Mouse (Mus musculus) CH12.LX (cell line): ENCODE results near the gene Mroh7. TPM values are rescaled to one million over a fixed set of nuclear protein-coding genes. Genes with fewer than 3 reads are reported as not detected.
A peak's percentile ranks its signal among the peaks of the same experiment; 100 is the strongest.
"Not testable (repeated sequence)": the region's sequence is repeated elsewhere in the genome, so short reads cannot be mapped to it uniquely, and the experiment has no call there.

Experiments used
- DNase-seq: peaks from one replicate; pipeline ENCODE4 v3.0.0-alpha.2; 2013; ENCODE audit errors: extremely low read depth
- H3K27ac ChIP-seq: 2 replicates; pipeline ENCODE4 v1.5.1; 2012; ENCODE audit warnings: low read depth, mild to moderate bottlenecking, control low read depth, moderate library complexity; ENCODE audit not compliant: insufficient read depth
- H3K27me3 ChIP-seq: replicated peaks from 2 replicates; pipeline ENCODE3; 2012; ENCODE audit warnings: inconsistent platforms
- H3K36me3 ChIP-seq, 2 experiments: replicated peaks in 1 of 2; 2 replicates each; pipeline versions ENCODE3 to v1.6.1; 2012; ENCODE audit warnings: inconsistent platforms in 1 of 2, low read length in 1 of 2, mild to moderate bottlenecking in 1 of 2, mixed read lengths in 1 of 2, moderate library complexity in 1 of 2; ENCODE audit not compliant: control insufficient read depth in 1 of 2, insufficient read depth in 1 of 2
- H3K4me1 ChIP-seq, 2 experiments: 2 replicates each; pipeline ENCODE4 v1.6.1; 2012; ENCODE audit warnings: inconsistent platforms in 1 of 2, moderate library complexity in 1 of 2; ENCODE audit not compliant: insufficient read depth in 2 of 2, control insufficient read depth in 1 of 2
- H3K4me2 ChIP-seq: 2 replicates; pipeline ENCODE4 v1.6.1; 2012; ENCODE audit warnings: low read depth, mild to moderate bottlenecking, control low read depth; ENCODE audit not compliant: poor library complexity, insufficient read depth, severe bottlenecking
- H3K4me3 ChIP-seq, 3 experiments: fragments of 150-350 bp in 1 of 3; sonication (generic) in 1 of 3; replicated peaks in 1 of 3; 2 replicates each; pipeline versions ENCODE3 to v1.5.1; 2011 to 2012; ENCODE audit warnings: low read depth in 2 of 3, low read length in 2 of 3, mild to moderate bottlenecking in 2 of 3, moderate library complexity in 2 of 3, control low read depth in 1 of 3, improper control_type of control experiment in 1 of 3, inconsistent platforms in 1 of 3, mixed read lengths in 1 of 3; ENCODE audit not compliant: poor library complexity in 1 of 3
- H3K79me2 ChIP-seq: replicated peaks from 2 replicates; pipeline ENCODE4 v1.6.1; 2012; ENCODE audit warnings: mild to moderate bottlenecking, moderate library complexity; ENCODE audit not compliant: control insufficient read depth, poor library complexity, insufficient read depth, severe bottlenecking; ENCODE audit errors: extremely low read depth
- H3K9ac ChIP-seq: 2 replicates; pipeline ENCODE4 v1.6.1; 2012; ENCODE audit warnings: low read depth, mild to moderate bottlenecking, control low read depth, moderate library complexity; ENCODE audit not compliant: insufficient read depth
- H3K9me3 ChIP-seq: replicated peaks from 2 replicates; pipeline ENCODE3; 2012; ENCODE audit warnings: low read length, inconsistent platforms, mixed read lengths
- CHD1 ChIP-seq: IDR thresholded peaks from 2 replicates; pipeline ENCODE4 v1.6.1; 2012; ENCODE audit warnings: low read depth, low read length, improper control_type of control experiment, inconsistent platforms
- CTCF ChIP-seq, 2 experiments: IDR thresholded peaks in 1 of 2; conservative IDR thresholded peaks in 1 of 2; 2 replicates each; pipeline ENCODE4 v1.5.1; 2011 to 2012; ENCODE audit warnings: low read depth in 2 of 2, low read length in 2 of 2, improper control_type of control experiment in 1 of 2, inconsistent platforms in 1 of 2, mild to moderate bottlenecking in 1 of 2, moderate library complexity in 1 of 2
- E2F4 ChIP-seq: IDR thresholded peaks from 2 replicates; pipeline ENCODE4 v1.6.1; 2011; ENCODE audit warnings: low read depth, low read length, improper control_type of control experiment; ENCODE audit not compliant: insufficient replicate concordance
- EP300 ChIP-seq: IDR thresholded peaks from 2 replicates; pipeline ENCODE4 v1.6.1; 2011; ENCODE audit warnings: low read length, improper control_type of control experiment
- GABPA ChIP-seq: IDR thresholded peaks from 2 replicates; pipeline ENCODE4 v1.6.1; 2012; ENCODE audit warnings: low read depth, low read length, improper control_type of control experiment, inconsistent platforms; ENCODE audit not compliant: insufficient replicate concordance
- HCFC1 ChIP-seq: IDR thresholded peaks from 2 replicates; pipeline ENCODE4 v1.6.1; 2012; ENCODE audit warnings: low read depth, mild to moderate bottlenecking, inconsistent platforms, low read length, improper control_type of control experiment
- JUN ChIP-seq: IDR thresholded peaks from 2 replicates; pipeline ENCODE4 v1.6.1; 2011; ENCODE audit warnings: low read depth, mild to moderate bottlenecking, low read length, improper control_type of control experiment, moderate library complexity; ENCODE audit not compliant: insufficient read depth
- KAT2A ChIP-seq: IDR thresholded peaks from 2 replicates; pipeline ENCODE4 v1.6.1; 2012; ENCODE audit warnings: low read length, improper control_type of control experiment, inconsistent platforms; ENCODE audit not compliant: insufficient replicate concordance
- MAFK ChIP-seq: IDR thresholded peaks from 2 replicates; pipeline ENCODE4 v1.6.1; 2011; ENCODE audit warnings: low read length, improper control_type of control experiment; ENCODE audit not compliant: insufficient replicate concordance
- MAZ ChIP-seq: IDR thresholded peaks from 2 replicates; pipeline ENCODE4 v1.6.1; 2012; ENCODE audit warnings: low read depth, mild to moderate bottlenecking, inconsistent platforms, low read length, improper control_type of control experiment, moderate library complexity
- MEF2A ChIP-seq: IDR thresholded peaks from 2 replicates; pipeline ENCODE4 v1.6.1; 2014; ENCODE audit warnings: low read depth, mild to moderate bottlenecking, inconsistent platforms, low read length, improper control_type of control experiment, borderline replicate concordance
- MYC ChIP-seq: IDR thresholded peaks from 2 replicates; pipeline ENCODE4 v1.6.1; 2011; ENCODE audit warnings: low read depth, mild to moderate bottlenecking, improper control_type of control experiment, low read length
- PAX5 ChIP-seq: IDR thresholded peaks from 2 replicates; pipeline ENCODE4 v1.6.1; 2012; ENCODE audit warnings: low read length, inconsistent platforms, mixed read lengths
- POLR2A ChIP-seq: IDR thresholded peaks from 2 replicates; pipeline ENCODE4 v1.6.1; 2011; ENCODE audit warnings: low read depth, mild to moderate bottlenecking, improper control_type of control experiment, low read length
- POLR2AphosphoS2 ChIP-seq: IDR thresholded peaks from 2 replicates; pipeline ENCODE4 v1.6.1; 2011; ENCODE audit warnings: low read depth, low read length, improper control_type of control experiment
- RCOR1 ChIP-seq: conservative IDR thresholded peaks from 2 replicates; pipeline ENCODE4 v1.6.1; 2012; ENCODE audit warnings: low read depth, mild to moderate bottlenecking, inconsistent platforms, low read length, improper control_type of control experiment
- SIN3A ChIP-seq: IDR thresholded peaks from 2 replicates; pipeline ENCODE4 v1.6.1; 2012; ENCODE audit warnings: low read length, improper control_type of control experiment, inconsistent platforms
- SMC3 ChIP-seq: IDR thresholded peaks from 2 replicates; pipeline ENCODE4 v1.6.1; 2011; ENCODE audit warnings: low read depth, low read length, improper control_type of control experiment
- UBTF ChIP-seq: IDR thresholded peaks from 2 replicates; pipeline ENCODE4 v1.6.1; 2012; ENCODE audit warnings: low read depth, mild to moderate bottlenecking, inconsistent platforms, low read length, improper control_type of control experiment, moderate library complexity
- dilution Hi-C: fragments of 300-500 bp; cut with MboI; formaldehyde crosslinking; loops from 2 replicates; pipeline ENCODE4 v1.14.3; 2020; ENCODE audit warnings: low sequenced_read_pairs; ENCODE audit not compliant: extremely low pct_unique_long_range_greater_than_20kb, extremely low pct_ligation_motif_present
- in situ Hi-C: fragments of 300-500 bp; cut with MboI; formaldehyde crosslinking; loops from 3 replicates; pipeline ENCODE4 v1.14.3; 2019; ENCODE audit warnings: low sequenced_read_pairs, low pct_ligation_motif_present, low pct_unique_long_range_greater_than_20kb, mixed read lengths
- polyA plus RNA-seq: library from polyadenylated mRNA; unstranded; fragments of >175 nt; gene quantifications from 2 replicates; pipeline ENCODE4 v1.2.1, GENCODE M21; 2012; ENCODE audit warnings: low read depth; ENCODE audit not compliant: insufficient read length
- total RNA-seq, 2 experiments: library from RNA; depleted of rRNA; stranded (reverse); fragments of 300-350 nt in 1 of 2; fragments of >200 nt in 1 of 2; gene quantifications; 2 replicates each; pipeline ENCODE4 v1.2.3; 2012 to 2014

Gene Mroh7
- total and polyA plus RNA-seq, 3 experiments, result not detected

DNA sequence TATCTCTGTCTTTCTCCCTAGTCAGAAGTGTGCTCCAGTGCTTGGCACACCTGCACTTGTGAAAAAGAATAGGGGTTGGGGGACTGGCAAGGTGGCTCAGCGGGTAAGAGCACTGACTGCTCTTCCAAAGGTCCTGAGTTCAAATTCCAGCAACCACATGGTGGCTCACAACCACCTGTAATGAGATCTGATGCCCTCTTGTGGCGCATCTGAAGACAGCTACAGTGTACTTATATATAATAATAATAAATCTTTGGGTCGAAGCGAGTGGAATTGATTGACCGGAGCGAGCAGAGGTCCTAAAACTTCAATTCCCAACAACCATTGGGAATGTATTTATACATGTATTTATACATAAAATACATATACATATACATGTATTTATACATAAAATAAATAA lies 45.0 kb upstream of the Mroh7 start:
- H3K36me3 ChIP-seq, result peaks cover 0 to 11% of the 10 kb centered on the region in 2 experiments
- H3K9ac ChIP-seq, in situ Hi-C loops, H3K27me3 ChIP-seq, H3K27ac ChIP-seq, H3K9me3 ChIP-seq, dilution Hi-C loops, H3K4me2 ChIP-seq, H3K4me3 ChIP-seq, DNase-seq, H3K79me2 ChIP-seq: not testable (repeated sequence)
- TF ChIP-seq SMC3 (peak; percentile 23), MYC (0 out of 2 replicates have a peak, but pooled peaks have one; percentile 27), CTCF (conservative IDR thresholded peaks at IDR 0.05 in 1 of 2, IDR thresholded peaks at IDR 0.05 in 1 of 2; ENCODE audit: low read depth in 2 of 2, low read length in 2 of 2) (peak in 1 of 2 experiments; percentile 50; a peak in 2 of 4 replicates)
- H3K4me1 ChIP-seq, result peaks cover 5 to 18% of the 10 kb centered on the region in 2 experiments; a peak in 3 of 4 replicates

DNA sequence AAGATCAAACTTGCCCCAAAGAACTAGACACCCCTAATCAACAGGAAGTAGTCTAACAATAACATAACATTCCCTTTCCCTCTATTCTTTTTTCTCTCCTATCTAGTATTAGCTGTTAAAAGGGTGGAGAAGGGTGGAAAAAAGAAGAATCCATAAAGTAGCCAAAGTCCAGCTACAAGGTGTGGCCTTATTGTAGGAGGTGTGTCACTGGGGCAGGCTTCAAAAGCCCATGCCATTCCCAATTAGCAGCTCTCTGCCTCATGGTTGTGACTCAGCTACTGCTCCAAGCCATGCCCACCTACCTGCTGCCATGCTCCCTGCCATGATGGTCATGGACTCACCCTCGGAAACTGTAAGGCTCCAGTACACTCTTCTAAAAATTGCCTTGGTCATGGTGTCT lies 41.8 kb upstream of the Mroh7 start:
- Histone ChIP-seq H3K79me2 (no peaks in the 10 kb centered on the region), H3K27me3 (no peaks in the 10 kb centered on the region), H3K4me3 (no peak overlapping the region), H3K4me2 (no peak overlapping the region), H3K27ac (no peak overlapping the region), H3K36me3 (peaks cover 3 to 21% of the 10 kb centered on the region in 2 experiments), H3K9ac (no peak overlapping the region), H3K4me1 (peaks cover 0 to 4% of the 10 kb centered on the region in 2 experiments; a peak in 2 of 4 replicates)
- dilution Hi-C loops (no loop called here), in situ Hi-C loops (no loop called here)
- DNase-seq, result no peak
- TF ChIP-seq SMC3, result no peak
- TF ChIP-seq SIN3A, result no peak
- TF ChIP-seq E2F4, result no peak
- no peak for TF ChIP-seq JUN
- no peak for TF ChIP-seq CTCF (conservative IDR thresholded peaks at IDR 0.05 in 1 of 2, IDR thresholded peaks at IDR 0.05 in 1 of 2; ENCODE audit: low read depth in 2 of 2, low read length in 2 of 2)
- no peak for TF ChIP-seq UBTF
- no peak for TF ChIP-seq MAFK
- TF ChIP-seq MYC, result no peak
- TF ChIP-seq CHD1, result no peak
- TF ChIP-seq HCFC1, result no peak
- TF ChIP-seq EP300, result no peak
- no peak for TF ChIP-seq GABPA
- TF ChIP-seq POLR2A, result no peak
- TF ChIP-seq RCOR1, result no peak
- TF ChIP-seq POLR2AphosphoS2, result no peak
- TF ChIP-seq PAX5, result no peak
- TF ChIP-seq MEF2A, result no peak
- no peak for TF ChIP-seq MAZ
- no peak for TF ChIP-seq KAT2A
- TF ChIP-seq, all 38 proteins: peak for 0
- H3K9me3 ChIP-seq, result no peaks in the 10 kb centered on the region
